27 mouse cellular contexts compared by ENCODE assay signal in the genomic region with DNA sequence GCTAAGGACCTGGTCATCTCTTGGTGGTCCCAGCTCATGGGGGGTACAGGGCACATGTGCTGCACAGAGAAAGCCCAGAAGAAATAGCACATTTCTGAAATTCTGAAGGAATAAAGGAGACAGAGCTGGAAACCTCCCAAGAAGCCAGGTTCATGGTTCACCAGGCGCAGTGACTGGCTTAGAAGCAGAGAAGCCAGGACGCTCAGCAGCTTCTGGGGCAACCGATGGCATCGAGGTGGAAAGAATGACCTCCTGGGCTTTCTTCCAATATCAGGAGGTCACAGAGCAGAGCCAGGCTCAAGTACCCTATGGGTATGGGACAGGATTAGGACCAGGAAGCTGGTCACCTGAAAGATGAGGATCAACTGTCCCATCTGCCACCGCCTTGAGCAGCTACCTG.
DNase-seq lines count a peak whose midpoint lies in the region; ATAC-seq and TF ChIP-seq lines count a peak whose summit lies in the region.
"Had no signal": no experiment of that assay in that cellular context is flagged by ENCODE, and none has a peak within 500 bp of the region (broad histone marks: within the 10 kb centered on the region; RNA-seq: fewer than 3 reads in every experiment).

No protein-coding gene starts in this region.

- no peaks in the 10 kb centered on the region for H3K27me3 ChIP-seq in kidney, adult 2 months (replicated peaks; ENCODE audit: control insufficient read depth, insufficient read depth, low read length)
- peaks cover 15% of the 10 kb centered on the region; the same call in 1 of the 2 replicates for H3K27me3 ChIP-seq in kidney, embryonic 15.5 days
- no peaks in the 10 kb centered on the region for H3K27me3 ChIP-seq in midbrain, embryonic 11.5 days (ENCODE audit: control insufficient read depth, insufficient read depth, low read length)
- H3K27me3 ChIP-seq: midbrain, embryonic 15.5 days had no signal

- H3K4me3 ChIP-seq in kidney, adult 2 months (ENCODE audit: insufficient read depth, low read depth, low read length), result no peak overlapping the region
- no peak overlapping the region for H3K4me3 ChIP-seq in kidney, embryonic 15.5 days (replicated peaks)
- no peak overlapping the region for H3K4me3 ChIP-seq in midbrain, embryonic 11.5 days (ENCODE audit: low read depth, low read length)
- H3K4me3 ChIP-seq: embryonic facial prominence, embryonic 12.5 days; heart, adult 2 months; heart, embryonic 13.5 days; limb, embryonic 10.5 days; liver, embryonic 15.5 days; lung, embryonic 15.5 days; megakaryocyte, embryonic 14.5 days; midbrain, embryonic 15.5 days had no signal

- no peak for TF ChIP-seq POLR2A in kidney, adult 2 months (IDR thresholded peaks at IDR 0.05; ENCODE audit: low read depth, low read length)

- WGBS in kidney, adult 2 months, result 32% methylated on average over 5 of the region's 5 CpGs
- WGBS in kidney, embryonic 15.5 days, result 60% methylated on average over 5 of the region's 5 CpGs
- 73% methylated on average over 5 of the region's 5 CpGs for WGBS in midbrain, embryonic 11.5 days

- no peaks in the 10 kb centered on the region for H3K4me1 ChIP-seq in kidney, adult 2 months (ENCODE audit: control insufficient read depth, insufficient read depth, low read length)
- peaks cover 34% of the 10 kb centered on the region for H3K4me1 ChIP-seq in kidney, embryonic 15.5 days
- H3K4me1 ChIP-seq in midbrain, embryonic 11.5 days (ENCODE audit: control insufficient read depth, insufficient read depth, low read length), result peaks cover 4% of the 10 kb centered on the region; the same call in 1 of the 2 replicates
- H3K4me1 ChIP-seq: liver, embryonic 15.5 days had no signal

- no peak for ATAC-seq in kidney, embryonic 15.5 days (replicated peaks; ENCODE audit: low FRiP score)
- ATAC-seq in midbrain, embryonic 11.5 days (ENCODE audit: low FRiP score), result no peak
- ATAC-seq: hindbrain, postnatal 0 days; intestine, postnatal 0 days; midbrain, embryonic 15.5 days had no signal

- H3K27ac ChIP-seq in kidney, adult 2 months (ENCODE audit: insufficient read depth, low read depth, low read length), result no peak overlapping the region
- H3K27ac ChIP-seq in kidney, embryonic 15.5 days, result no peak overlapping the region
- H3K27ac ChIP-seq in midbrain, embryonic 11.5 days (ENCODE audit: low read depth, low read length), result no peak overlapping the region
- H3K27ac ChIP-seq: embryonic facial prominence, embryonic 12.5 days; heart, adult 2 months; heart, embryonic 13.5 days; hindbrain, postnatal 0 days; limb, embryonic 10.5 days; liver, embryonic 15.5 days; lung, embryonic 15.5 days; midbrain, embryonic 15.5 days; stomach, postnatal 0 days had no signal

- H3K4me2 ChIP-seq in kidney, embryonic 15.5 days, result no peak overlapping the region
- H3K4me2 ChIP-seq in midbrain, embryonic 11.5 days, result no peak overlapping the region
- H3K4me2 ChIP-seq: embryonic facial prominence, embryonic 12.5 days; heart, embryonic 13.5 days; liver, embryonic 15.5 days; lung, embryonic 15.5 days; midbrain, embryonic 15.5 days had no signal

- H3K9me3 ChIP-seq in kidney, embryonic 15.5 days (replicated peaks), result no peaks in the 10 kb centered on the region
- no peaks in the 10 kb centered on the region for H3K9me3 ChIP-seq in midbrain, embryonic 11.5 days (ENCODE audit: control insufficient read depth, low read length)
- H3K9me3 ChIP-seq: embryonic facial prominence, embryonic 12.5 days; heart, embryonic 13.5 days; limb, embryonic 10.5 days; liver, embryonic 15.5 days; lung, embryonic 15.5 days; midbrain, embryonic 15.5 days had no signal

- H3K9ac ChIP-seq in kidney, embryonic 15.5 days, result no peak overlapping the region
- H3K9ac ChIP-seq in midbrain, embryonic 11.5 days (ENCODE audit: low read length), result no peak overlapping the region
- H3K9ac ChIP-seq: embryonic facial prominence, embryonic 12.5 days; heart, embryonic 13.5 days; liver, embryonic 15.5 days; lung, embryonic 15.5 days; midbrain, embryonic 15.5 days had no signal

- DNase-seq in cerebellum, postnatal 14 days, result peak; percentile 35 to 46
- no peak for DNase-seq in cerebellum, postnatal 36 days
- peak; percentile 80 for DNase-seq in kidney, adult 2 months
- peak; percentile 68 for DNase-seq in kidney, adult 9 months
- peak; percentile 41 for DNase-seq in retina, embryonic 14.5 days (ENCODE audit: low spot score)
- DNase-seq in urinary bladder, postnatal 36 days (ENCODE audit: low spot score in 2 of 2), result no peak
- no peak for DNase-seq in midbrain, embryonic 11.5 days (ENCODE audit: low spot score, missing footprints)
- DNase-seq: adrenal gland, postnatal 36 days; cerebellum, adult 9-10 months; gastrocnemius, postnatal 36 days; heart, adult 2 months; heart, postnatal 14 days; liver; lung, postnatal 36 days; right cerebral cortex, postnatal 14 days; thymus, adult 2 months had no signal

- no peak for TF ChIP-seq CTCF in kidney, adult 2 months (conservative IDR thresholded peaks at IDR 0.05; ENCODE audit: insufficient read depth, insufficient read length, low read depth, low read length)

- H3K36me3 ChIP-seq in kidney, adult 2 months (ENCODE audit: control insufficient read depth, insufficient read depth, low read length), result no peaks in the 10 kb centered on the region
- no peaks in the 10 kb centered on the region for H3K36me3 ChIP-seq in kidney, embryonic 15.5 days
- H3K36me3 ChIP-seq in midbrain, embryonic 11.5 days (ENCODE audit: control insufficient read depth, insufficient read depth, low read length), result no peaks in the 10 kb centered on the region
- H3K36me3 ChIP-seq: embryonic facial prominence, embryonic 12.5 days; heart, embryonic 13.5 days; limb, embryonic 10.5 days; liver, embryonic 15.5 days; lung, embryonic 15.5 days; midbrain, embryonic 15.5 days had no signal

Comparison
In these comparisons a context has a peak if more than half of its experiments do, and no peak if none do; other contexts are left out.
1. DNase-seq: peak in cerebellum, postnatal 14 days (2 of 2), kidney, adult 2 months (single experiment), kidney, adult 9 months (single experiment) and retina, embryonic 14.5 days (single experiment); none in cerebellum, postnatal 36 days (0 of 2), urinary bladder, postnatal 36 days (0 of 2) and midbrain, embryonic 11.5 days (single experiment).